Mouse (Mus musculus) gonadal fat pad, adult 2 months (tissue): Measurements from ENCODE around the gene Gm21992. TPM values are rescaled to one million over a fixed set of nuclear protein-coding genes. Genes with fewer than 3 reads are reported as not detected.

Experiments
- DNase-seq: peaks from one replicate; pipeline ENCODE4 v3.0.0-alpha.2; 2012; ENCODE audit warnings: low read depth
- polyA plus RNA-seq: library from polyadenylated mRNA; depleted of rRNA; stranded (reverse); fragments of >200 nt; gene quantifications from 2 replicates; pipeline ENCODE4 v1.2.3, GENCODE M21; 2012

Gene Gm21992
- polyA plus RNA-seq, 1 experiment: 15.7 TPM

DNA sequence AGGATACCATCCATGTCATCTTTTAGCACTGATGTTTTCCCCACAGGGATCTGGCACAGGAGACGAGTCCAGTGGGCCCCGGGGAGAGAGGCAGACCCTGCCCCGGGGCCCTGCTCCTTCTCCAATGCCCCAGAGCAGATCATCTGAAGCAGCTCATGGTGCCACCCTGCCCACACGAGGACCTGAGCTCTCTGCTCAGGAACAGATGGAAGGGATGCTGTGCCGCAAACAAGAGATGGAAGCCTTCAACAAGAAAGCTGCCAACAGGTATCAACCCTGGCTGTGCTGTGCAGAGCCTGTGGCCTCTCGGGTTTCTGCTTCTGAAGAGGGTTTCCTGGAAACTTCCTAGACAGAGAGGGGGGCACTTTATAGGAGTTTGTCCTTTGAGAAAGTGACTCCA lies 61.4 kb downstream of the Gm21992 start:
- DNase-seq: no peak

DNA sequence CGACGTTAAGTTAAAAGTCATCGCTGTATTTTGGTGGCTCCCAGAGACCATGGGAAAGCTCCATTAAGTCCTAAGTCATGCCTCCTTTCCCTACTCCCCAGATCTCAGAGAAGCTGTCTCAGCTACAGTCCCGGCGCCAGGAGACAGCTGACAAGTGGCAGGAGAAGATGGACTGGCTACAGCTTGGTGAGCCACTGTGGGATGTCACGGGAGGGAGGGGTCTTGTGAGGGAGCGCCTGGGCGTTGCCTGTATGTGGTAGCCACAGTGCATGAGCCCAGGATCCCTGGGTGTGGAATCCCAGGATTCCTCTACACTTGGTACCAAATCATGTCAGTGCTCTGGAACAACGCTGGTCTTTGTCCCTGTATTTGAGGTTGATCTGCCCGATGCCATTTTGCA lies 62.9 kb downstream of the Gm21992 start:
- no peak for DNase-seq

DNA sequence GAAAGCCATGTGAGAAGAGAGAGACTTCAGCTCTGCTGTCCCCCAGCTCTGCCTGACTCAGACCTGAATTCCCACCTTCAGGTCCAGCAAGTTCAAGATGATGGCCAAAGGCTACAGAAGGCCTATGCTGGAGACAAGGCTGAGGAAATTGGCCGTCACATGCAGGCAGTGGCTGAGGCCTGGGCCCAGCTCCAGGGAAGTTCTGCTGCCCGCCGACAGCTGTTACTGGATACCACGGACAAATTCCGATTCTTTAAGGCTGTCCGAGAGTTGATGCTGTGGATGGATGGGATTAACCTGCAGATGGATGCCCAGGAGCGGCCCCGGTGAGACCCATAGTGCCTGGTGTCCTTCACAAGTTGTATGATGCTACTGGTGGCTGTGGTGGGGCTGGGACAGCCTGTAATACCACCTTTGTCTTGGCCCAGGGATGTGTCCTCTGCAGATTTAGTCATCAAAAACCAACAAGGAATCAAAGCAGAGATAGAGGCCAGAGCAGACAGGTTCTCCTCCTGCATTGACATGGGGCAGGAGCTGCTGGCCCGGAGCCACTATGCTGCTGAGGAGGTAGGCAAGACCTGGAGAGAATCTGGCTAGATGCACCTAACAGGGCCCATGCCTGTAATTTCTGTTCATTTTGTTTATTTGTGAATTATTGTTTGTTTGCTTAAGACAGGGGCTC lies 63.6 kb downstream of the Gm21992 start:
- no peak for DNase-seq

DNA sequence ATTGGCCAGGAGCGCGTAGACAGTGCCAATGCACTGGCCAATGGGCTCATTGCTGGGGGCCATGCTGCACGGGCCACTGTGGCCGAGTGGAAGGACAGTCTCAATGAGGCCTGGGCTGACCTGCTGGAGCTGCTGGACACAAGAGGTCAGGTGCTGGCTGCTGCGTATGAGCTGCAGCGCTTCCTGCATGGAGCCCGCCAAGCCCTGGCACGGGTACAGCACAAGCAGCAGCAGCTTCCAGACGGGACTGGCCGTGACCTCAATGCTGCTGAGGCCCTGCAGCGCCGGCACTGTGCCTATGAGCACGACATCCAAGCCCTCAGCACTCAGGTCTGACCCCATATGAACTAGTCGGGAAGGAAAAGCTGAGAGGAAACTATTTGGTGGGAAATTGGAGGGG lies 64.8 kb downstream of the Gm21992 start:
- no peak for DNase-seq

GRCm38 (mm10) chr19:4745681-4746080 lies 65.7 kb downstream of the Gm21992 start:
- DNase-seq: no peak

DNA sequence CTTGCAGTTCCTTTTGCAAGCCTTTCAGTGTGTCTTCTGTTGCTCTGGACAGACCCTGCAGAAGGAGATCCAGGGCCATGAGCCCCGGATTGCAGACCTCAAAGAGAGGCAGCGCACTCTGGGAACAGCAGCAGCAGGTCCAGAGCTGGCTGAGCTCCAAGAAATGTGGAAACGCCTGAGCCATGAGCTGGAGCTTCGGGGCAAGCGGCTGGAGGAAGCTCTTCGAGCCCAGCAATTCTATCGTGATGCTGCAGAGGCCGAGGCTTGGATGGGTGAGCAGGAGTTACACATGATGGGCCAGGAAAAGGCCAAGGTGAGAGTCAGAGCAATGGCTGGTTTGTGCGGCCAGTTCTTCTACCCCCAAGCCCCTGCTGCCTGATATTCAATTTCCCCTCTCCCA lies 66.4 kb downstream of the Gm21992 start:
- DNase-seq: no peak

DNA sequence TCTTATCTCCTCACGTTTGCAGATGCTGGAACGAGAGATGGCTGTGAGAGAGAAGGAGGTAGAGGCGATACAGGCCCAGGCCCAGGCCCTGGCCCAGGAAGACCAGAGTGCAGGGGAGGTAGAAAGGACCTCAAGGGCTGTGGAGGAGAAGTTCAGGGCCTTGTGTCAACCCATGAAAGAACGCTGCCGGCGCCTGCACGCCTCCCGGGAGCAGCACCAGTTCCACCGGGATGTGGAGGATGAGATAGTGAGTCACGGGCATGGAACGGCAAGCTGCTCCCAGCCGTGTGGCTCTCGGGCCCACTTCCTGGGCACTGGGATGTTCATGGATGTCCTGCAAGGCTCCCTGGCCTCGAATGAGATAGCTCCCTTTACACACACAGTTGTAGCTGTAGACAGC lies 67.4 kb downstream of the Gm21992 start:
- DNase-seq: no peak

GRCm38 (mm10) chr19:4743524-4743923 lies 67.9 kb downstream of the Gm21992 start:
- DNase-seq: no peak

DNA sequence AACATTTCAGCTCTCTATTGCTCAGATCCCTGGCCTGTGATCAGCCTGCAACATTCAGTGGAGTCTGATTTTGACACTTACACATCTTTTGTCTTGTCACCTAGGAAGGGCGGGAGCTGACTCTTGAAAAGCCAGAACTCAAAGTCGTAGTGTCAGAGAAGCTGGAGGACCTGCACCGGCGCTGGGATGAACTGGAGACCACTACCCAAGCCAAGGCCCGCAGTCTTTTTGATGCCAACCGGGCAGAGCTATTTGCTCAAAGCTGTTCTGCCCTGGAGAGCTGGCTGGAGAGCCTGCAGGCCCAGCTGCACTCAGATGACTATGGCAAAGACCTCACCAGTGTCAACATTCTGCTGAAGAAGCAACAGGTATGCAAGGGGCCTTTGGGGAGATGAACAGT lies 69.2 kb downstream of the Gm21992 start:
- no peak for DNase-seq

GRCm38 (mm10) chr19:4741482-4741881 lies 69.9 kb downstream of the Gm21992 start:
- DNase-seq: no peak

DNA sequence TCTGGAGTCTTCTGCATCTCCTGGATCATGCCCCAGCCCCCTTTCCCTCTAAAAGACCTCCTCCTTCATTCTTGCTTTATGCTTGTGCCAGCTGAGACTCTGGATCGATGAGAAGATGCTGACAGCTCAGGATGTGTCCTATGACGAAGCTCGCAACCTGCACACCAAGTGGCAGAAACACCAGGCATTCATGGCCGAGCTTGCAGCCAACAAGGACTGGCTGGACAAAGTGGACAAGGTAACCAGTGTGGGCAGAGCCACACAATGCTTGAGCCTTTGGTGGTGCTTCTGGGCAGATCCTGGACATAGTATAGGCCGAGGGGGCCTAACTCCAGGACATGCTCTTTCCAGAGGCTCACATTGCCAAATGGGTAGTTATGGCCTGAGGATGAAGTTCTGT lies 71.7 kb downstream of the Gm21992 start:
- DNase-seq: no peak

GRCm38 (mm10) chr19:4739053-4739452 lies 72.4 kb downstream of the Gm21992 start:
- DNase-seq: no peak

- no peak for DNase-seq
Observed at GRCm38 (mm10) chr19:4737866-4738265, 73.5 kb downstream of the Gm21992 start.

GRCm38 (mm10) chr19:4733052-4733451 lies 78.4 kb downstream of the Gm21992 start:
- DNase-seq: no peak

- no peak for DNase-seq
Observed at GRCm38 (mm10) chr19:4729186-4729585, 82.2 kb downstream of the Gm21992 start.

DNA sequence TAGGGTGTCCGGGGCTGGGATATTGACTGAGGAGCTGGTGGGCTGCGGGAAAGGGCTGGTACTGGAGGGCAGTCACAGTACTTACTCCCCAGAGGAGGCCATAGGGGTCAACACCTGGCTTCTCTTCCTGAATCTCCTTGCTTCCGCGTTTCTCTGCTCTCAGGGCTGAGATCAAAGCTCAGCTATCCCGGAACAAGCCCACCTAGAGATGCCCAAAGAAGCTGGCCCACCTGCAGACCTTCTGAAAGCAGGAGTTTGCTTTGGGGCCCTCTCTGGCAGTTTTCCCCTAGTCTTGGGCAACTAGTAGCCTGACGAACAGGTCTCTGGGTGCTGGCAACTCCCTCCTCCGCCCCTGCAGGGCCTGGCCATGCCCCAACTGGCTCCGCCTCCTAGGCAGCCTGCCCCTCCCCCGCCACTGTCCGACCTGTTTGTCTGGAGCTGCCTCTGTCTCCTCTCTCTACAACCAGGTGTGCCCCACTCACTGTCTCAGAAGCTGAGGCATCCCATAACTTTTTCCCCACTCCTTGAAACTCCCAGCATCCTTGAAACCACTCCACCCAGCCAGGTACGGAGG lies 90.7 kb downstream of the Gm21992 start:
- no peak for DNase-seq

GRCm38 (mm10) chr19:4720112-4720511 lies 91.3 kb downstream of the Gm21992 start:
- DNase-seq: no peak

DNA sequence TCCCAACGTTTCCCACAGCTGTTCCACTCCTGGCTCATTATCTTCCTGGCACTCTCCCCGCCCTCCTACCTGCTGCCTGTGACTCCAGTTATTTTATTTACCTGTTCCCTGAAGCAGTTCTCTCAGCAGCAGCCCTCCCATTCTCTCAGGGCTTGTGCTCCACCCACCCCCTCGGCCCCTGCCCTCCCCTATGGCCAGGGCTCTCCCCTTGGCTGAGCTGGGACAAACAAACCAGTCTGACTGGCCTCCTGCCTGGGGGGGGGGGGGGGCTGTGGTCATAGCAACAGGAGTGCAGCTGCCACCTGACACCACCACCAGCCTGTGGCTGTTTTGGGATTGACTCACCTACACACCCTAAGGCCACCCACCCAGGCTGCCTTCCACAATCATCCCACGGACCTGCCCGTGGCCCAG lies 92.1 kb downstream of the Gm21992 start:
- DNase-seq: no peak

GRCm38 (mm10) chr19:4718716-4719115 lies 92.7 kb downstream of the Gm21992 start:
- DNase-seq: no peak

GRCm38 (mm10) chr19:4717281-4717680 lies 94.1 kb downstream of the Gm21992 start:
- DNase-seq: no peak

DNA sequence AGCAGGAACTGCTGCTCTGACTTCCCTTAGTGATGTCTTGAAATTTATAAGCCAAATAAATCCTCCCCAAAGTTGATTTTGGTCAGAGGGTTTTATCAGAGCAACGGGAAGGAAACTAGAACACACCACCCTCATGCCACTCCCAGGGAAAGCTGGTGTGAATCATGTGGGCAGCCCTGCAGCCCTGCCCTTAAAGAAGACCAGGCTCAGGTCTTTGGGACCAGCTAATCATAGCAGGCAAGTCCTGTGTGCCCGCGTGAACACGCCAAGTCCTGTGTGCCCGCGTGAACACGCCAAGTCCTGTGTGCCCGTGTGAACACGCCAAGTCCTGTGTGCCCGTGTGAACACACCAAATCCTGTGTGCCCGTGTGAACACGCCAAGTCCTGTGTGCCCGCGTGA lies 94.7 kb downstream of the Gm21992 start:
- DNase-seq: no peak

GRCm38 (mm10) chr19:4713886-4714285 lies 97.5 kb downstream of the Gm21992 start:
- no peak for DNase-seq

DNA sequence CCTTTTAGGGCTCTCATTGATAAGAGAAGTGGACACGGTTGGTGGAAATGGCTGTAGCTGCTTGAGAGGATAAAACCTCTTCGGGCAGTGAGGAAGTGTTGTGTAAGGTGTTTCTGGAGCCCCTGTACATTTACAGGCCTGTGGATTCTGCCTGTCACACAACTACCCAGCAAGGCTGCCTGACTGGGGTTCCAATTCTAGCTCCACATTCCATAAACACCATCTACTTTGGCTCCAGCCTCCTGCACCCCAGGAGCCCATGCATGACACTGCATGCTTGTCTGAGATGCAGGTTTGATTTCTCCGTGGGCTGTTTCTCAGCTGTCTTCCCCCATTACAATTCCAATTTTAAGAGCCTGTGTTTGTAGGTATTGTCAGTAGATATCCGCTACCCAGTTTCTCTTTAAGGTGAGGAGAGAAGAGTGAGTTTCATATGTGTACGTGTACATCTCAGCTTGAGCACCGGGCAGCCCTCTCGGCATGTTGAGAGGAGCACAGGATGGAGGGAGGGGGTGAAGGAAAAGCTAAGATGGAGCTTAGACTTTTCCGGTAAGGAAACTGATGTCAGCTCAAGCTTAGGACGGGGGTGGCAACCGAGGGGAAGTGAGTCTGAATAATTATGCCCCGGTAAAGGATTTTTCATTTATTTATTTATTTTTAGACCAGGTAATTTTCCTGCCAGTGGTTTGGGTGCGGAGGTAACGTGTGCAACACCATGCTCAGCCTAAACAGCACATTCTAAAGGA lies 98.5 kb downstream of the Gm21992 start:
- DNase-seq: no peak
